Mouse (Mus musculus) left cerebral cortex, postnatal 4 days (tissue): ENCODE measurements around the gene Fam173b. TPM values are rescaled to one million over a fixed set of nuclear protein-coding genes. Genes with fewer than 3 reads are reported as not detected.
"Not testable (repeated sequence)": the region's sequence is repeated elsewhere in the genome, so short reads cannot be mapped to it uniquely, and the experiment has no call there.

Experiments
- DNase-seq: peaks from one replicate; pipeline ENCODE4 v3.0.0-alpha.2; 2022
- intact Hi-C: fragments of 180-260 bp; cut with DNase I; formaldehyde crosslinking; loops from one replicate; pipeline ENCODE4 v1.15.1; 2025
- total RNA-seq, 2 experiments: library from RNA; stranded (reverse); gene quantifications; 2 replicates each; pipeline ENCODE4 v1.2.3; 2021

The Fam173b gene
- 10 to 100 TPM; 11.4 to 13.0 TPM for total RNA-seq

DNA sequence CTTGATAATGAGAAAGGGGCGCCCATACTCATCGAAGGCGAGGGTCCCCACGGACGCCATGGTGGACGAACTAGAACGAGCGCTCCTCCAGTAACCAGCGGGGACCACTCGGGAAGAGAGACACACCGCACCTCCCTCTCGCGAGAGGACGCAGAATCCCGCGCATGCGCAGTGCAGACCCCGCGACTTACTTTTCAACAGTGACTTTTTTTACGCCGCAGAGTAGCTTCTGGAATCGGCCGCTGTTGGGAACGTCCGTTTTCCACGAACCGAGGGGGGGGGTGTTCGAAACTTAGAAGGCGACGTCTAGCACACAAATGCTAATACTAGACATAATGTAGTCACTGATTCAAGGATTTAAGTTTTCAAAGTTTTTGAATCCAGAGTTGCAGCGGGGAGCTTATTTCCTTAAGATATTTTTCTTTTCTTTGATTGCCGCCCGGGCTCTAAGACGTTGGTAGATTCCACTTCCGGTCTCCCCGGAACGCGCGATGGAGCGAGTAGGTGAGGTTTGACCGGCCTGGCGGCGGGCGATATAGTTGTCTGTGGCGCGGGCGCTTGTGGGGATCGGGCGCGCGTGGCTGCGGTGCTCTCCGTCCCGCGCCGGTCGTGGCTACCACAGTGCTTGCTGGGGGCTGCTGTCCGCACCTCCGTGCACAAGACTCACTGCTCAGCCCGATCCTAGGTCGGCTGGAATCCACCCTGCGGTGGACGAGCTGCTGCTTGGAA lies at the start of gene Fam173b, which contains the start of gene Cct5:
Gene Fam173b, plus strand, starts transcription at position 207 of the 729 bp plus-strand sequence.
Gene Cct5, minus strand, starts transcription at position 159 of the 729 bp plus-strand sequence.
- intact Hi-C loops = no loop called here
- DNase-seq = peak; percentile 98

DNA sequence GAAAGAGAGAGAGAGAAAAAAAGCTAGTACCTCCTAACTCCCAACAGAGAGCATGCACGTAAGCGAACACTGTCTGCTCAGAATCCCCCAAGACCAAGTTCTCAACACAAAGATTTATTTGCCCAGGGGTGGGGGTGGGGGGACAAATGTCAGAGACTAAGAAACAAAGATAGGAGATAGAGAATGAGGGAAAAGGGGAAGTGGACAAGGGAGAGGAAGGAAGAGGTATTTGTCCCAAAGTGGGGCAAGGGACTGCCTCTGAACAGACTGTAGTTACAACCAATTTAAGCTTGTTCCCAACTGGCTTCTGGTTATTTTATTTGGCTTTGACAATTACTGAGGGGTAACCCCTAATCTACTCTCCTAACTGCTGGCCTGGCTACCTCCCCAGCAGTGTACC lies 46.8 kb upstream of the Fam173b start:
- intact Hi-C loops = no loop called here
- no peak for DNase-seq

DNA sequence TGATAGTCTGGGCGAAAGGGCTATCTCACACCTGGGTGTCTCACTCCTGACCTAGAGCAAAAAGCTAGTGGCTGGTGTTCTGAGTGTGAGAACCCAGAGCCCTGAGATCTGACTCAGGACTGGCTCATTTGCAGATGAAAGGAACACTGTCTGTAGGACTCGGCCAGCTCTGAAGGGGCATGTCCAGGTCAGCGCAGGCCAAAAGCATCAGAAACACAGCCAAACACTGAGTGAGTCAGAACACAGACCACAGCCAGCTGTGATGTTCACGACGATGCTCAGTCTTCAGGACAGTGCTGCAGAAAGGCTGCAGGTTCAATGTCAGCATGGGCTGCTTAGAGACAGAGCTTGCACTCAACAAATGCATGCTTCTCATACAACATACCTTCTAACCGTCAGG lies 40.3 kb upstream of the Fam173b start:
- no peak for DNase-seq
- intact Hi-C loops = no loop called here

DNA sequence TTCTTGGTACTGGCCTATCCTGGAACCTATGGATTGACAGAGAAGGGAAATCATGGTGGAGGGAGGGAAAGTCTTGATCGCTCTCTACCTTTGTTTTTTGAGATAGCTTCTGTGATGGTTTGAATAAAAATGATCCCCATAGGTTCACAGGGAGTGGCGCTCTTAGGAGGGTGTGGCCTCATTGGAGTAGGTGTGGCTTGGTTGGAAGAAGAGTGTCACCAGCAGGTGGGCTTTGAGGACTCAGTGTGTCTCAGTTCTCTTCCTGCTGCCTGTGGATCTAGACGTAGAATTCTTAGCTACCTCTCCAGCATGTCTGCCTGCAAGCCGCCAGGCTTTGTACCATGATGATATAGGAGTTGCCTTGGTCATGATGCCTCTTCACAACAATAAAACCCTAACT lies 39.7 kb upstream of the Fam173b start:
- DNase-seq = no peak
- intact Hi-C loops = no loop called here

DNA sequence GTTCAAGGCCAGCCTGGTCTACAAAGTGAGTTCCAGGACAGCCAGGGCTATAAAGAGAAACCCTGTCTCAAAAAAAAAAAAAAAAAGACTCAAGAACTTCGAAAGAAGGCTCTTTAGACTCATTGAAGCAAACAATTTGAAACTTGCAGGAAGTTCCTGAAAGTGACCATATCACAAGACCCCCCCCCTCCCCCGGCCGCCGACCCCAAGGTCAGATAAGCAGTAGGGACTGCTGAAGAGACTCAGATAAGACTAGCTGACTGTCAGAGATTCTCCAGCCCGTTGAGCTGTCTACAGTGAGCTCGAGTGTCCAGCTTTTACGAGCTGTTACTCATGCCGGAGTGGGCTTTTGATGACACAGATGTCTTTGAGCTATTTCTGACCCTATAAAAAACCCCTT lies 38.8 kb upstream of the Fam173b start:
- DNase-seq = no peak
- intact Hi-C loops = no loop called here

DNA sequence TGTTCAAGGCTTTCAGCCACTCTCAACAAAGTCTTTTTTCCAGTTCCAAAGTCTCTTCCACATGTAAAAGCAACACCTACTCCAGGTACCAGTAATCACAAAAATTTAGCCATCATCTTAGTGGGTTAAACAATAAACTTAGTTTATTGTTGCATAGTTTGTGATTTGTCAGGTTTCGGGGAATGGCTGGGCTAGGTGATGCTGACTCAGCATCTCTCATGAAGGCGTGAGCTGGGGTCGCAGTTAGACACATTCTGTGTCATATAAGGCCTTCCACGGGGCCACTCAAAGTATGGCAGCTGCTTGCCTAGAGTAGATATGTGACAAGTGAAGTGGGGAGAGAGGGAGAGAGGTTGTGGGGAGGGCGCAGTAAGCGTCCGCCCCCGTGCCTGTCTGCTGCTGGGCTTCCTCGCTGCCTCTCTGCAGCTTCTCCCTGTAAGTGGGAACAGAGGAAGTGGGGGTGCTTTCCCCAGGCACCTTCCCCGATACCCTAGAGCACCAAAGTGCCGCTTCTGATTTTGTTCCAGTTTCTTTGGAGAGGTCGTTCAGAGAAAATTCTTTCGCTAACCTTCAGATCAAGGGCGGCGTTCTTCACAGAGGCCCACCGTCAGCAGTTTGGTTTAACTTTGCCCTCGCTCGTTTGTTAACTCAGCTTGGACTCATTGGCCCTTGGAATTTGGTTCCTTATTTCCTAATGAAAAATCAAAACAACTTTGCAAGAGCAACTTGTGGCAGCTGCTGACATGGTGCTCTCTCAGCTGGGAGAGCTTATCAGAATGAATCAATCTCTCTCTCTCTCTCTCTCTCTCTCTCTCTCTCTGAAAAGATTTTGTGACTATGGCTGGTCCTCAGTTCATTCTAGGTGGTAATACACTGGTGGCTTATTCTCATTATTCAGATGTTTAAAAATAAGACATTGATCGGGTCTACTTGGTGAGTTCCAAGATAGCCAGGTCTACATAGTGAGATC lies 37.8 kb upstream of the Fam173b start:
- DNase-seq = no peak
- intact Hi-C loops = no loop called here

DNA sequence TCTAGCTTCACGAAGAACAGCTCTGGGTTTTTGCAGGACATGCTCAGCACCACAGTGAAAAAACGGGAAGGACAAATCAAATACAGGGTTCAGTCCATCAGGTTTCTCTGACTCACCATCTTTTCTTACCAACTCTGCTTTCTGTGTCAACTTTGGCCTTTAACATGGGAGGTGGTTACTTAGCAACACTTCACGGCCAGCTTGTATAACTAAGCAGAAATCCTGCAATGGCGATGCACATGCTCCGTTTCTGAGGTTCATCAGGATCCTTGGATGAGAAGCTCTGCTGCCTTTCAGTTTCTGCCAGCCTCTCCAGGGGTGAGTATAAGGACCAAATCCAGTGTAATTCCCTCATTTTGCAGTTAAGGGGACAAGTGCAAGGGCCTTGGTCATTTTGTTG lies 36.5 kb upstream of the Fam173b start, which contains the start of gene Cmbl:
Gene Cmbl, plus strand, starts transcription at position 206 of the 400 bp plus-strand sequence.
- no peak for DNase-seq
- intact Hi-C loops = no loop called here

DNA sequence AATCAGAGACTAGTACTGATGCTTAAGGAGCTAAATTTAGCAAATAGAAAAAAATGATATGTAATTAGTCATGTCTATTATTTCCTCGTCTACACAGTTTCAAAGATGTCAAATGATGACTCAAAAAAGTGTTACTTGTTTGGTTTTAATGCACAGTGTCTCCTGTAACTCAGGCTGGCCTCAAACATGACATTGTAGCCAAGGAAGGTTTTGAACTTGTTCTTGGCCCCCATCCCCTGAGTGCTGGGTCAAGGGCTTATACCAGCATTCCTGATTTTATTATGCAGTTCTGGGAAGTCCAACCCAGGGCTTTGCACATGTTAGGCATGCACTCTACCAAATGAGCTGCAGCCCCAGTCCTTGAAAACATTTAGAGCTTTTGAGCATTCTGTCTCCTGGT lies 35.9 kb upstream of the Fam173b start:
- DNase-seq = no peak
- intact Hi-C loops = no loop called here

DNA sequence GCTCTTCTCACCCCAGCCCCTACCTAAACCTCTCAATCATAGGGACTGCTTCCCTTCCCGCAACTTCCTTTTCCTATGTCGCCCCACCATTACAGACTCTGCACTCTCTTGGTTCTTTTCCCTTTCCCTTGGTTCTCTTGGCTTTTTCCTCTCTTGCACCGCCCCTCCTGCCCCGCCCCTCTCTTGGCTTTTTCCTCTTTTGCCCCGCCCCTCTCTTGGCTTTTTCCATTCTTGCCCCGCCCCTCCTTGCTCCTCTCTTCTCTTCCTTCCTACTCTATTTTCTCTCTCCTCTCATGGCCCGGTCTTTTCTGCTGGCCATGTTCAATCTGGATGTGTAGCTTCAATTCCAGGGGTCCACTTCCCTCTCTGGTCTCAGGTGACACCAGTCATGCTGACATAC lies 34.2 kb upstream of the Fam173b start:
- intact Hi-C loops = no loop called here
- DNase-seq = no peak

DNA sequence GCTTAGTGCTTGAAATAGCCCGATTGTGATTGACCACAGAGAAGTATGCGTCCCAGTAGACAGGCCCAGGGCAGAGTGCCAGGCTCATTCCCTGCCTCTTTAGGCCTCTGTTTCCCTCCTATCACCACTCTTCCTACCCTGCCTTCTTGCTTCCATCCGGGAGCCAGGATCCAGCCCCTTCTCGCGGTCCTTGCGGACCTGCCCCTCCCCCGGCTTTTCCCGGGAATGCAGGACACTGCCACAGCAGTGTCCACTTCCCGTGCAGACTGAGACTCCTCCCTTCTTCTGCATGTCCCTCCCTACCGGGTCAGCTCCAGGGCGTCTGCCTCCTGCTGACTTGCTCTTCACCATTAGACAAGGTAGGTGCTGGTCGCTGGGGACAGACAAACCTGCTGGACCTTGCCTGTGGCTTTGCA lies 33.1 kb upstream of the Fam173b start:
- DNase-seq = no peak
- intact Hi-C loops = no loop called here

DNA sequence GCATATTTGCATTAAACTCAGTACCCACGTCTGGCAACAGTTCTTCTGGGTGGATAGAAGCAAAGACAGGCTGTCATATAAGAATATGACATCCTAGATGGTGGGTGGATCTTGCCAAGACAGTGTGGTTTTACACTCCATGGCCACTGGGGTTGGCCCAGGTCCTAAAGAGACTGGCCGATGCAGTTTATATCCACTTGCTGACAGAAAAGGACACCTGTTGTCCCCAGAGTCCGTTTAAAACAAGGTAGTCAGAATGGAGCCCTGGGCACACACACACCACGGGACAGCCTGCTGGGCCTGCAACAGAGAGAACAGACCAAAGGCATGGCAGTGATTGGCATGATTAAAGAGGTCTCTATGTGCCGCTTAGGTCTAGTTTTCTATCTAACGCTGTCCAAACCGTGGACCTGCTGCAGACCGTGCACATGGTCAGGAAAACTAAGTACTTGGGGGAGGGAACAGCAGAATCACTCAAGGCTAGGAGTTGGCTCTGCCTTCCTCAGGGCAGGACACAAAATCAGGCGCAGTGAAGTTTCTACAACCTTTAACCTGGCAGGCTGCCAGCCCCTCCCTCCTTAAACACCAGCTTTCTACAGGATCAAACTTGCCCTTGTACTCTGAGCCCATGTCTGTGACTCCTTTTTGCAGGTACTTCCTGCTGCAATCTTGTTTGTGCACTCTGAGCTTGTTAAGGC lies 32.2 kb upstream of the Fam173b start:
- intact Hi-C loops = no loop called here
- DNase-seq = peak; percentile 27

DNA sequence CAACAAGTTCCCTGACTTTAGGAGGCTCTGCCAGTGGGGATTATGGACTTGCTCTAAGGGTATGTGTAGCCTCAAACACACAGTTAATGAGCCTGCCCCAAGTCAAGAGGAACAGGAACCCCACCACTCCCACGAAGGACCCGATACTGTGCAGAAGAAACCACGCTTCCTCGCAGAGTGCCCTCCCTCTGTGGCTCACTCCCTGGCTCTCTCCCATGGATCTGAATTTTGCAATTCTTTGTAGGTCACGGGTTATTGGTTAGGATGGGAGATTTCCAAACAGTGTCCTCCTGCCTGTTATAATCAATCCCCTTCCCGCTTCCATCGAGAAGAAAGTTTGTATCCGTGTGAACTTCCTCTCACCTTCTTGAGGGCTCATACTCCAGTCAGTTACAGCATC lies 30.7 kb upstream of the Fam173b start:
- intact Hi-C loops = no loop called here

DNA sequence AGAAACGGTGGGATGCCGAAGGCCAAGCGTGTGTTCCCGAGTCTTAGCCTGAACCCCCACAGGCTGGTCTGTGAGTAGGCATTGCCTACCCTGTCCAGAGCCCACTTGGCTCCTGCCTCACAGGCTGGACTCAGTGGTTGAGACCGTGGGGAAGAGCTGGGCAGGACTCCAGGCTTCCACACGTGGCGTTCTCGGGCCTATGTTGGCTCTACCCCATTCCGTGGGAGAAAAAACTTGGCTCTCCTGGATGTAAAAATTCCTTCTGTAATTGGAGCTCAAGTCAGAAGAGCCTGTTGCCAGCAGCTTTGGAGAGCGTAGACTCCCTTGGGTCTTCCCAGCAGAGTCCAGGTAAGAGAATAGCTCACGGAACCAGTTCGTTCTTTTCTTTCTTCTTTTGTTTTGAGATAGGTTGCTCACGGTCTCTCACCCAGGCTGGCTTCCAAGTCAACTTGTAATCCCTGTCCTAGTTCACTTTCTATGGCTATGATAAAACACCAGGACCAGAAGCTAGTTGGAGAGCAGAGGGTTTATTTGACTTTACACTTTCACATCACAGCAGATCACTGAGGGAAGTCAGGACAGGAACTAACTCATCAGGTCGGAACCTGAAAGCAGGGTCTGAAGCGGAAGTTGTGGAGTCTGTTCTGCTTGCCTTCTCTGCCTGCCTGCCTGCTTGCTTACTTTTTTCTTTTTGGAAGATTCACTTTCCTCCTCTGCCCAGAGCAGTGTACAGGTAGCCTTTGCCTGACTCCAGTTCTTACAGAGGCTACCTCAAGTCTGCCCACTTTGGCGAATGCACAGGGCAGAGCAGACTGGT lies 29.5 kb upstream of the Fam173b start:
- intact Hi-C loops = no loop called here
- peak; percentile 15 for DNase-seq

More for the DNA sequence above, 30.7 kb upstream of the Fam173b start:
- no peak for DNase-seq

DNA sequence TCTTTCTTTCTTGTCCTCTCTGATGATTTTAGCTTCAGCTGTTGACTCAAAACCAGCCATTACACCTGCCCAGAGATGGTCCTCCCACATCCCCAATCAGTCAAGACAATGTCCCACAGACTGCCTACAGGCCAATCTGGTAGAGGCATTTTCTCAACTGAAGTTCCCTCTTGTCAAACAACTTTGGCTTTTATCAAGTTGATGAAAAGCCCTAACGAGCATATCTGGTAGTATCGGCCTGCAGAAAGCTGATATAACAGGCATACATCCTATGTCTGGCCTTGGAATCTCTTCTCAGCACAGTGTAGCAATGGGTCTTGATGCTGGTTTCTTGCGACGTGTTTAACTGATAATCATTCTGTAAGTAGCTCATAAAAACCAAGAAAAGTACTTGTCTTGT lies 28.4 kb upstream of the Fam173b start:
- DNase-seq = no peak
- intact Hi-C loops = no loop called here

DNA sequence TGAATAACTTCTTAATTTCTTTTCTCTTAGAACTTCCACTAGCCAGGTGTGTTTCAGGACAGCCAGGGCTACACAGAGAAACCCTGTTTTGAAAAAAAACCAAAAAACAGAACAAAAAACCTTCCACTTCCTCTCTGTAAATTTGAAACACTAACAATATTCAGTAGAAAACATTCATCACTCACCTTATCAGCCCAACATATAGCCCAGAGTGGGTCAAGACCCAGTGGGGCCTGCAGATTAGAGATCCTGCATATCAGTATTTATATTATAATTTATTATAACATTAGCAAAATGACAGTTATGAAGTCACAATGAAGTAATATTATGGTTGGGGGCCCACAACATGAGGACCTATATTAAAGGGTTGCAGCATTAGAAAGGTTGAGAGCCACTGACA lies 28.0 kb upstream of the Fam173b start:
- no peak for DNase-seq
- intact Hi-C loops = no loop called here

DNA sequence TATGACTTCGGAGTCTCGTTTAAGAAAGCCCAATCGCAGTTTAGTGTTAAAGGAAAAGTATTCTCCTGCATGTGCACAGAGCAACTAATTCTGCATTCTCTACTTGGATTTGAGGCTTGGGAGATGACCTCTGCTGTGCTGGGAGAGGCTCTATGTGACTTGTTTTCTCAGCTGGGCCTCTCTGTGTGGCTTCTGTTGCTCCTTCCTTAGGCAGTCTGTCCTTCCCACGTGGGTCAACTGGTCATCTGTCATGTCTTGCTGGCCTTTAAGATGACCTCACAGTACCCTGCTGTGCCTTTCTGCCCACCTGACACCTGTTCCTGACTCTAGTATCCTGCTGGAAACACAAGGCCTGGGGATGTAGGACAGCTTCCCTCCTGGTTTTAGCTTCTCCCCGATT lies 25.6 kb upstream of the Fam173b start:
- intact Hi-C loops = no loop called here
- no peak for DNase-seq

DNA sequence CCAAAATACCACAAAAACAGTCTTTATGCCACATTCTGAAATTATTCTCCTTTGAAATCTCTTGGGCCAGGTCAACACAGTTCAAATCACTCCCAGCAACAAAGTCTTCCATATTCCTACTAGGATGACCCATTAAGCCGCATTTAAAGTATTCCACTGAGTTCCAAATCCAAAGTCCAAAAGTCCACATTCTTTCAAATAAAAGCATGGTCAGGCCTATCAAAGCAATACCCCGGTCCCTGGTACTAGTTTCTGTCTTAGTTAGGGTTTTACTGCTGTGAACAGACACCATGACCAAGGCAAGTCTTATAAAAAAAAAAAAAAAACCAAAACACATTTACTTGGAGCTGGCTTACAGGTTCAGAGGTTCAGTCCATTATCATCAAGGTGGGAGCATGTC lies 20.6 kb upstream of the Fam173b start:
- DNase-seq = not testable (repeated sequence)
- intact Hi-C loops = loop anchor here (10.0 kb wide), 1 partner anchor 46 kb away; the partner anchor contains the start of gene March6

DNA sequence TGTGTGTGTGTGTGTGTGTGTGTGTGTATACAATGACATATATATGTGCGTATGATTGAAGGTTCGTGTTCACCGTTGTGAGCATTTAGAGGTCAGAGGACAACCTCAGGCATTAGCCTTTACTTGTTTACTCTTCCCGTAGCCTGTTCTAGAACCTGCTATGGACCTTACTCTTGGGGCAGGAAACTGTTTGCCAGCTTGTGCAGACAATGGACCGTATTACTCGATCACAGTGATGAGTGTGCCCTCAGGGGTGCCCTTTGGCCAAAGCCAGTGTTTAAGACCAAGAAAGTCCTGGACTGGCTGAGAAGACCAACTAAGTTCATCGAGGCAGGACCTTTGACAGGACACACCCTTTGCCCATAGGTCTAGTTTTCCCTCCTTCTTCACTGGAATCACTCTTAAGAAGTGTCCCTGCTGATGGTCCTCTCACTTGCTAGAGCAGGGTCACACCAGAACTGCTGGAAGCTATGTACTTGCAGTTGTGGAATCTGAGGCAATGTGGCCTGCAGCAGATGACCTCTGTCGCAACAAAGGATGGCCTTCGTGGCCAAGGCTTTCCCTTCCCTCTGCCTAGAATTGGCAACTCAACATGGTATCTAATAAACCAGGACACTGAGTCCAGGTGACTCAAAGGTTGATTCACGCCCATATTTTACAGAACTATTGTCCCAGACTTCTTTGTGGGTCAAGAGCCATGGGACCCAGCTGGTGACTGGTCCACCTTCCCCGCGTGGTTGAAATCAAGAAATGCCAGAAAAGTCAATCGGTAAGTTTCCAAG lies 18.2 kb upstream of the Fam173b start:
- no peak for DNase-seq
- intact Hi-C loops = loop anchor here (10.0 kb wide), 1 partner anchor 49 kb away; the partner anchor contains the start of gene March6

DNA sequence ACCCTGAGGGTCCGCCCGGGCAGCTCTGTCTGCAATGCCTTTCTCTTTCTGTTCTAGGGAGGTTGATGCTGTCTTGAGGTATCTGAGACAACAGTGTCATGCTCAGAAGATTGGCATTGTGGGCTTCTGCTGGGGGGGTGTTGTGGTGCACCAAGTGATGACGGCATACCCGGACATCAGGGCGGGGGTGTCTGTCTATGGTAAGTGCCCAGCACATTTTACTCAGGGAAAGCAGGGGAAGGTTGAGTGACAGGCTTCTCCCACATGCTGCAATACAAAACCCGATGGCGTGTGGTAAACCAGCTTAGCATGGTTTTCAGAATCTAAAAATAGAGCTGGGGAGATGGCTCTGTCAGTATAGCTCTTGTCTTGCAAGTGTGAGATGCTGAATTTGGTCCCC lies 16.4 kb upstream of the Fam173b start:
- intact Hi-C loops = loop anchor here (5.0 to 10.0 kb wide), 3 partner anchors 50 to 268 kb away; partner anchors contain the start of gene March6
- DNase-seq = no peak
